Mouse (Mus musculus) midbrain, postnatal 0 days (tissue): ENCODE measurements around the gene Rabl6. TPM values are rescaled to one million over a fixed set of nuclear protein-coding genes. Genes with fewer than 3 reads are reported as not detected.
A peak's percentile ranks its signal among the peaks of the same experiment; 100 is the strongest.

ENCODE experiments used
- ATAC-seq: fragments of 200-750 bp; cut with Nextera tagmentation; 2 replicates; pipeline ENCODE4 v1.8.0; 2017; ENCODE audit warnings: moderate number of reproducible peaks, mild to moderate bottlenecking, moderate TSS enrichment, moderate library complexity; ENCODE audit not compliant: low FRiP score
- DNase-seq: peaks from one replicate; pipeline ENCODE4 v3.0.0-alpha.2; 2015; ENCODE audit warnings: low spot score
- H3K27ac ChIP-seq: fragments of 300-500 bp; sonication (generic); 2 replicates; pipeline ENCODE4 v1.5.1; 2014; ENCODE audit warnings: low read depth, mild to moderate bottlenecking, low read length, mixed read lengths
- H3K27me3 ChIP-seq: fragments of 300-500 bp; sonication (generic); 2 replicates; pipeline ENCODE4 v1.6.1; 2014; ENCODE audit warnings: low read length, control low read depth, mixed read lengths; ENCODE audit not compliant: insufficient read depth
- H3K36me3 ChIP-seq: fragments of 300-500 bp; sonication (generic); 2 replicates; pipeline ENCODE4 v1.6.1; 2014; ENCODE audit warnings: low read length, control low read depth, mixed read lengths; ENCODE audit not compliant: insufficient read depth
- H3K4me1 ChIP-seq: fragments of 300-500 bp; sonication (generic); 2 replicates; pipeline ENCODE4 v1.6.1; 2014; ENCODE audit warnings: mild to moderate bottlenecking, control low read depth, antibody characterized with exemption, low read length, mixed read lengths; ENCODE audit not compliant: insufficient read depth
- H3K4me2 ChIP-seq: fragments of 300-500 bp; sonication (generic); 2 replicates; pipeline ENCODE4 v1.6.1; 2014; ENCODE audit warnings: low read depth, mild to moderate bottlenecking, low read length, mixed read lengths; ENCODE audit not compliant: poor library complexity, severe bottlenecking
- H3K4me3 ChIP-seq: fragments of 300-500 bp; sonication (generic); 2 replicates; pipeline ENCODE4 v1.5.1; 2014; ENCODE audit warnings: low read depth, mild to moderate bottlenecking, low read length, moderate library complexity
- H3K9ac ChIP-seq: fragments of 300-500 bp; sonication (generic); replicated peaks from 2 replicates; pipeline ENCODE4 v1.6.1; 2014; ENCODE audit warnings: mild to moderate bottlenecking, low read length, moderate library complexity, mixed read lengths; ENCODE audit not compliant: poor library complexity, severe bottlenecking
- H3K9me3 ChIP-seq: fragments of 300-500 bp; sonication (generic); 2 replicates; pipeline ENCODE4 v1.6.1; 2016; ENCODE audit warnings: low read length, control low read depth
- CTCF ChIP-seq: IDR thresholded peaks from 2 replicates; pipeline ENCODE4 v1.5.1; 2016; ENCODE audit warnings: antibody characterized with exemption, mild to moderate bottlenecking
- WGBS: fragments of 180-500 bp; shearing (Covaris S2); extraction: QIAGEN DNeasy Blood & Tissue Kit; methylation state at CpG from one replicate; pipeline ENCODE4 v1.1.7; 2014; 5-methylcytosine and 5-hydroxymethylcytosine counted together
- polyA plus RNA-seq: library from polyadenylated mRNA; unstranded; fragments of >200 nt; fragmentation: Nextera tagmentation; extraction: Ambion mirVana; gene quantifications from 2 replicates; pipeline ENCODE4 v1.2.1, GENCODE M21; 2015
- total RNA-seq: library from RNA; depleted of rRNA; stranded (reverse); fragments of >200 nt; gene quantifications from 2 replicates; pipeline ENCODE4 v1.2.3, GENCODE M21; 2014; rRNA removed

Rabl6 gene
- total RNA-seq, result 66.8 and 98.0 TPM in 2 replicates
- polyA plus RNA-seq, result 56.7 and 61.2 TPM in 2 replicates

- peaks cover under 1% of the 10 kb centered on the region; the same call in 1 of the 2 replicates for H3K36me3 ChIP-seq
- WGBS, result under 1% methylated on average over 78 of the region's 80 CpGs
- DNase-seq (peak; percentile 94), ATAC-seq (peak; percentile 92)
- peak within 1 kb of the TSS; percentile 96 for H3K9ac ChIP-seq
- H3K4me3 ChIP-seq, result peak within 1 kb of the TSS; percentile 100
- peak within 1 kb of the TSS; percentile 75 for H3K4me2 ChIP-seq
- H3K27ac ChIP-seq, result peak within 1 kb of the TSS; percentile 96
- peaks cover 3% of the 10 kb centered on the region for H3K4me1 ChIP-seq
- no peaks in the 10 kb centered on the region for H3K27me3 ChIP-seq
- no peaks in the 10 kb centered on the region for H3K9me3 ChIP-seq
- TF ChIP-seq CTCF, result no peak
Observed at GRCm38 (mm10) chr2:25607761-25608622, at the start of gene Rabl6. Rabl6 (minus strand) TSS chr2:25608521.

GRCm38 (mm10) chr2:25657652-25658051 lies 49.3 kb upstream of the Rabl6 start, which contains the start of gene Lcn5:
Lcn5 (plus strand) TSS chr2:25657952.
- no peak for TF ChIP-seq CTCF
- H3K4me1 ChIP-seq, result no peaks in the 10 kb centered on the region
- H3K36me3 ChIP-seq, result no peaks in the 10 kb centered on the region
- no peaks in the 10 kb centered on the region for H3K27me3 ChIP-seq
- no peak for ATAC-seq
- DNase-seq, result no peak
- H3K4me2 ChIP-seq, result no peak within 1 kb of the TSS
- no peak within 1 kb of the TSS for H3K27ac ChIP-seq
- H3K9me3 ChIP-seq, result no peaks in the 10 kb centered on the region
- no peak within 1 kb of the TSS for H3K4me3 ChIP-seq
- no peak within 1 kb of the TSS for H3K9ac ChIP-seq

- no peaks in the 10 kb centered on the region for H3K27me3 ChIP-seq
- DNase-seq, result peak; percentile 58
- no peak overlapping the region for H3K4me3 ChIP-seq
- H3K27ac ChIP-seq, result no peak overlapping the region
- ATAC-seq, result no peak
- no peaks in the 10 kb centered on the region for H3K36me3 ChIP-seq
- no peaks in the 10 kb centered on the region for H3K4me1 ChIP-seq
- H3K9ac ChIP-seq, result no peak overlapping the region
- WGBS, result 68% methylated on average over 4 of the region's 4 CpGs
- TF ChIP-seq CTCF, result no peak
- no peaks in the 10 kb centered on the region for H3K9me3 ChIP-seq
- no peak overlapping the region for H3K4me2 ChIP-seq
Observed at GRCm38 (mm10) chr2:25657246-25657645, 48.9 kb upstream of the Rabl6 start.

GRCm38 (mm10) chr2:25656691-25657090 lies 48.4 kb upstream of the Rabl6 start:
- Histone ChIP-seq H3K4me1 (no peaks in the 10 kb centered on the region), H3K9ac (no peak overlapping the region), H3K27ac (no peak overlapping the region), H3K4me2 (no peak overlapping the region), H3K9me3 (no peaks in the 10 kb centered on the region), H3K36me3 (no peaks in the 10 kb centered on the region), H3K27me3 (no peaks in the 10 kb centered on the region), H3K4me3 (no peak overlapping the region)
- ATAC-seq, result no peak
- WGBS, result 85% methylated on average over 4 of the region's 4 CpGs
- no peak for TF ChIP-seq CTCF
- no peak for DNase-seq

- H3K36me3 ChIP-seq, result no peaks in the 10 kb centered on the region
- no peak overlapping the region for H3K4me2 ChIP-seq
- TF ChIP-seq CTCF, result no peak
- no peaks in the 10 kb centered on the region for H3K4me1 ChIP-seq
- no peak for DNase-seq
- 89% methylated on average over 1 of the region's 1 CpGs for WGBS
- no peak for ATAC-seq
- no peak overlapping the region for H3K27ac ChIP-seq
- no peak overlapping the region for H3K4me3 ChIP-seq
- H3K9me3 ChIP-seq, result no peaks in the 10 kb centered on the region
- no peaks in the 10 kb centered on the region for H3K27me3 ChIP-seq
- H3K9ac ChIP-seq, result no peak overlapping the region
Observed at GRCm38 (mm10) chr2:25654502-25654901, 46.2 kb upstream of the Rabl6 start.

- Histone ChIP-seq H3K9ac (no peak within 1 kb of the TSS), H3K27ac (no peak within 1 kb of the TSS), H3K9me3 (no peaks in the 10 kb centered on the region), H3K4me1 (no peaks in the 10 kb centered on the region), H3K4me3 (no peak within 1 kb of the TSS), H3K36me3 (no peaks in the 10 kb centered on the region), H3K4me2 (no peak within 1 kb of the TSS), H3K27me3 (no peaks in the 10 kb centered on the region)
- DNase-seq (no peak), ATAC-seq (no peak)
- 84% methylated on average over 2 of the region's 2 CpGs for WGBS
- TF ChIP-seq CTCF, result no peak
Observed at GRCm38 (mm10) chr2:25652902-25653301, 44.6 kb upstream of the Rabl6 start, which contains the start of gene Lcn8. Lcn8 (plus strand) TSS chr2:25653120.
